Mouse (Mus musculus): ENCODE measurements around the gene Tmem206. TPM values are rescaled to one million over a fixed set of nuclear protein-coding genes. Genes with fewer than 3 reads are reported as not detected.
A peak's percentile ranks its signal among the peaks of the same experiment; 100 is the strongest.

Tmem206 gene
- polyA plus RNA-seq, 1 experiment from 2014 or later = 4.4 TPM

GRCm38 (mm10) chr1:191304216-191304615 is 21.5 kb upstream of the Tmem206 start:
- WGBS (ENCODE audit: insufficient replicate concordance) = 62% methylated on average over 6 of the region's 6 CpGs
- DNase-seq = no peak
- H3K27ac ChIP-seq (ENCODE audit: low read depth) = no peak overlapping the region
- H3K9me3 ChIP-seq (ENCODE audit: low read length) = no peaks in the 10 kb centered on the region
- H3K27me3 ChIP-seq (ENCODE audit: insufficient read depth, low read length) = no peaks in the 10 kb centered on the region
- H3K4me2 ChIP-seq (ENCODE audit: low read depth, low read length) = no peak overlapping the region
- H3K4me3 ChIP-seq (ENCODE audit: low read depth, low read length) = no peak overlapping the region
- no peak overlapping the region for H3K9ac ChIP-seq (replicated peaks)
- H3K4me1 ChIP-seq (ENCODE audit: insufficient read depth) = no peaks in the 10 kb centered on the region
- no peaks in the 10 kb centered on the region for H3K36me3 ChIP-seq (replicated peaks; ENCODE audit: insufficient read depth, low read length)
- TF ChIP-seq CTCF (IDR thresholded peaks at IDR 0.05; ENCODE audit: low read depth) (no peak), EP300 (IDR thresholded peaks at IDR 0.05; ENCODE audit: low read depth) (no peak)
- no peak for ATAC-seq

GRCm38 (mm10) chr1:191305610-191306009 is 20.1 kb upstream of the Tmem206 start:
- Histone ChIP-seq H3K4me3 (ENCODE audit: low read depth, low read length) (no peak overlapping the region), H3K9ac (replicated peaks) (no peak overlapping the region), H3K4me2 (ENCODE audit: low read depth, low read length) (no peak overlapping the region), H3K4me1 (ENCODE audit: insufficient read depth) (no peaks in the 10 kb centered on the region), H3K27me3 (ENCODE audit: insufficient read depth, low read length) (no peaks in the 10 kb centered on the region), H3K36me3 (replicated peaks; ENCODE audit: insufficient read depth, low read length) (no peaks in the 10 kb centered on the region), H3K27ac (ENCODE audit: low read depth) (no peak overlapping the region), H3K9me3 (ENCODE audit: low read length) (no peaks in the 10 kb centered on the region)
- TF ChIP-seq CTCF (IDR thresholded peaks at IDR 0.05; ENCODE audit: low read depth) (peak; percentile 62), EP300 (IDR thresholded peaks at IDR 0.05; ENCODE audit: low read depth) (no peak)
- DNase-seq = peak; percentile 38
- peak; percentile 50; the same call in 1 of the 2 replicates for ATAC-seq
- WGBS (ENCODE audit: insufficient replicate concordance) = 72% methylated on average over 7 of the region's 7 CpGs

- no peak overlapping the region for H3K4me2 ChIP-seq (ENCODE audit: low read depth, low read length)
- H3K9me3 ChIP-seq (ENCODE audit: low read length) = no peaks in the 10 kb centered on the region
- H3K27me3 ChIP-seq (ENCODE audit: insufficient read depth, low read length) = no peaks in the 10 kb centered on the region
- H3K4me1 ChIP-seq (ENCODE audit: insufficient read depth) = no peaks in the 10 kb centered on the region
- H3K27ac ChIP-seq (ENCODE audit: low read depth) = no peak overlapping the region
- TF ChIP-seq CTCF (IDR thresholded peaks at IDR 0.05; ENCODE audit: low read depth) (peak; percentile 21; the same call in 1 of the 2 replicates), EP300 (IDR thresholded peaks at IDR 0.05; ENCODE audit: low read depth) (no peak)
- WGBS (ENCODE audit: insufficient replicate concordance) = 84% methylated on average over 9 of the region's 9 CpGs
- H3K36me3 ChIP-seq (replicated peaks; ENCODE audit: insufficient read depth, low read length) = no peaks in the 10 kb centered on the region
- H3K4me3 ChIP-seq (ENCODE audit: low read depth, low read length) = no peak overlapping the region
- H3K9ac ChIP-seq (replicated peaks) = no peak overlapping the region
- ATAC-seq (no peak), DNase-seq (no peak)
Measured at GRCm38 (mm10) chr1:191306316-191306715, 19.4 kb upstream of the Tmem206 start.

DNA sequence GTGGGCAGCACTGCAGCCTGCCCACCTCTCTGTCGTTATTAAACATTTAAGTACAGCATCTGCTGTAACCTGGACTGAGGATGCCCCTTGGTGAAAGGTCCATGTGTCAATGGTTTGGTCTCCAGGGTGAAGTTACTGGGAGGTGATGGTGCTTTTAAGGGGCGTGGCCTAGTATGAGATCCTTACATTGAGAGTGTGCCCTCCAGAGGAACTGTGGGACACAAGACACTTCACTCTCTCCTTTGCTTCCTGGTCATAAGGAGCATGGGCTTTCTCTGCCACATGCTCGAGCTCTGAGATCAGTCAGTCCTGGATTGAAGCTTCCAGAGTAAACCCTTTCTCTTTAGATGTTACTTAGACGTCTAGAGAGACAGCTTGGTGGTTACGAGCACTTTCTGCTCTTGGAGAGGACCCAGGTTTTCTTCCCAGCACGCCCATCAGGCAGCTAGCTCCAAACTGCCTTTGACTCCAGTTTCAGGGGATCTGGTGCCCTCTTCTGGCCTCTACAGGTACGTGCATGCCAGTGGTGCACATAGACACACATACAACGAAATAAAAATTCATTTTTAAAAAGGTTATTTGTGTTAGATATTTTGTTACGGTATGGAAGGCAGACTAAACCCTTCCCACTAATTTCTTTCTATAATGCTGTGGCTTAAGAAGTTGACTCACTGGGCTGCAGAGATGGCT is 17.8 kb upstream of the Tmem206 start:
- DNase-seq (no peak), ATAC-seq (no peak)
- WGBS (ENCODE audit: insufficient replicate concordance) = 84% methylated on average over 9 of the region's 9 CpGs
- no peaks in the 10 kb centered on the region for H3K36me3 ChIP-seq (replicated peaks; ENCODE audit: insufficient read depth, low read length)
- H3K4me1 ChIP-seq (ENCODE audit: insufficient read depth) = peaks cover 3% of the 10 kb centered on the region
- H3K27ac ChIP-seq (ENCODE audit: low read depth) = no peak overlapping the region
- H3K9ac ChIP-seq (replicated peaks) = no peak overlapping the region
- H3K4me2 ChIP-seq (ENCODE audit: low read depth, low read length) = no peak overlapping the region
- TF ChIP-seq EP300 (IDR thresholded peaks at IDR 0.05; ENCODE audit: low read depth) = no peak
- peak; percentile 58 for TF ChIP-seq CTCF (IDR thresholded peaks at IDR 0.05; ENCODE audit: low read depth)
- no peak overlapping the region for H3K4me3 ChIP-seq (ENCODE audit: low read depth, low read length)
- no peaks in the 10 kb centered on the region for H3K9me3 ChIP-seq (ENCODE audit: low read length)
- H3K27me3 ChIP-seq (ENCODE audit: insufficient read depth, low read length) = no peaks in the 10 kb centered on the region

GRCm38 (mm10) chr1:191311296-191311898 is 14.3 kb upstream of the Tmem206 start:
- Histone ChIP-seq H3K9ac (replicated peaks) (no peak overlapping the region), H3K4me1 (ENCODE audit: insufficient read depth) (peaks cover 8% of the 10 kb centered on the region), H3K4me3 (ENCODE audit: low read depth, low read length) (no peak overlapping the region), H3K4me2 (ENCODE audit: low read depth, low read length) (no peak overlapping the region), H3K27me3 (ENCODE audit: insufficient read depth, low read length) (no peaks in the 10 kb centered on the region), H3K27ac (ENCODE audit: low read depth) (no peak overlapping the region), H3K36me3 (replicated peaks; ENCODE audit: insufficient read depth, low read length) (no peaks in the 10 kb centered on the region), H3K9me3 (ENCODE audit: low read length) (no peaks in the 10 kb centered on the region)
- 57% methylated on average over 4 of the region's 4 CpGs for WGBS (ENCODE audit: insufficient replicate concordance)
- TF ChIP-seq CTCF (IDR thresholded peaks at IDR 0.05; ENCODE audit: low read depth) (no peak), EP300 (IDR thresholded peaks at IDR 0.05; ENCODE audit: low read depth) (no peak)
- DNase-seq (no peak), ATAC-seq (no peak)

DNA sequence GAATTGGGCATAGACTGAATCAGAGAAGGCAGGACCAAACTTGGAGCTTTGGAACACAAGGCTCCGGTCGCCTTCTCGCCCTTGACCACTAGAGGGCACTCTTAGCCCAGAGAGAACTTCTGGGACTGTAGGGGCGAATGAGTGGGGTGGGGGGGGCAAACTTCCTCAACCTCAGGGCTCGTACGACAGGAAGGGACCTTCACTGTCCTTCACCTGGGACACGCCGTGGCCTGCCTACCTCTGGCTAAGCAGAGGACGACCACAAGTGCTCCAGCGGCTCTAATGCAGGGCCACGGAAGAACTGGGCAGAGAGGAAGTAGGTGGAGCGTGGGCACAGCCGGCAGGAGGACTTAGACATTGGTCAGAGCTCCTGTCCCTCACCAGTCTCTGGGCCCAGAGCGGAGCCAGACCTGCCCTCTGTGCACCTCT is 13.2 kb upstream of the Tmem206 start:
- no peaks in the 10 kb centered on the region for H3K9me3 ChIP-seq (ENCODE audit: low read length)
- peak overlapping the region; percentile 68 for H3K9ac ChIP-seq (replicated peaks)
- peaks cover 15% of the 10 kb centered on the region for H3K4me1 ChIP-seq (ENCODE audit: insufficient read depth)
- WGBS (ENCODE audit: insufficient replicate concordance) = under 1% methylated on average over 14 of the region's 14 CpGs
- TF ChIP-seq EP300 (IDR thresholded peaks at IDR 0.05; ENCODE audit: low read depth) (no peak), CTCF (IDR thresholded peaks at IDR 0.05; ENCODE audit: low read depth) (peak; percentile 99)
- no peaks in the 10 kb centered on the region for H3K27me3 ChIP-seq (ENCODE audit: insufficient read depth, low read length)
- peak overlapping the region; percentile 74 for H3K27ac ChIP-seq (ENCODE audit: low read depth)
- H3K4me2 ChIP-seq (ENCODE audit: low read depth, low read length) = peak overlapping the region; percentile 69
- DNase-seq (peak; percentile 88), ATAC-seq (peak; percentile 95)
- H3K36me3 ChIP-seq (replicated peaks; ENCODE audit: insufficient read depth, low read length) = no peaks in the 10 kb centered on the region
- peak overlapping the region; percentile 74 for H3K4me3 ChIP-seq (ENCODE audit: low read depth, low read length)

All from liver, postnatal 0 days (tissue).